Mouse (Mus musculus) kidney, embryonic 14.5 days (tissue): ENCODE data around the gene Lars2. TPM values are rescaled to one million over a fixed set of nuclear protein-coding genes. Genes with fewer than 3 reads are reported as not detected.
A peak's percentile ranks its signal among the peaks of the same experiment; 100 is the strongest.

Experiments
- ATAC-seq: fragments of 200-750 bp; cut with Nextera tagmentation; 2 replicates; pipeline ENCODE4 v1.8.0; 2017; ENCODE audit warnings: moderate number of reproducible peaks, mild to moderate bottlenecking, moderate TSS enrichment, moderate library complexity; ENCODE audit not compliant: low FRiP score, low TSS enrichment
- H3K27ac ChIP-seq: fragments of 300-500 bp; sonication (generic); 2 replicates; pipeline ENCODE4 v1.5.1; 2014; ENCODE audit warnings: low read depth, mild to moderate bottlenecking, low read length, moderate library complexity, mixed read lengths
- H3K27me3 ChIP-seq: fragments of 300-500 bp; sonication (generic); 2 replicates; pipeline ENCODE4 v1.6.1; 2014; ENCODE audit warnings: mild to moderate bottlenecking, low read length; ENCODE audit not compliant: control insufficient read depth, insufficient read depth
- H3K36me3 ChIP-seq: fragments of 300-500 bp; sonication (generic); 2 replicates; pipeline ENCODE4 v1.6.1; 2014; ENCODE audit warnings: low read length, mixed read lengths; ENCODE audit not compliant: control insufficient read depth, insufficient read depth
- H3K4me1 ChIP-seq: fragments of 300-500 bp; sonication (generic); 2 replicates; pipeline ENCODE4 v1.6.1; 2014; ENCODE audit warnings: low read length, mixed read lengths; ENCODE audit not compliant: control insufficient read depth, insufficient read depth
- H3K4me2 ChIP-seq: fragments of 300-500 bp; sonication (generic); replicated peaks from 2 replicates; pipeline ENCODE4 v1.6.1; 2014; ENCODE audit warnings: low read depth, mild to moderate bottlenecking, low read length
- H3K4me3 ChIP-seq: fragments of 300-500 bp; sonication (generic); 2 replicates; pipeline ENCODE4 v1.5.1; 2014; ENCODE audit warnings: mild to moderate bottlenecking, low read length
- H3K9ac ChIP-seq: fragments of 300-500 bp; sonication (generic); 2 replicates; pipeline ENCODE4 v1.6.1; 2014; ENCODE audit warnings: low read depth, mild to moderate bottlenecking, low read length, moderate library complexity
- H3K9me3 ChIP-seq: fragments of 300-500 bp; sonication (generic); 2 replicates; pipeline ENCODE4 v1.6.1; 2016; ENCODE audit warnings: low read length; ENCODE audit not compliant: control insufficient read depth
- WGBS: fragments of 180-500 bp; shearing (Covaris S2); extraction: QIAGEN DNeasy Blood & Tissue Kit; methylation state at CpG from one replicate; pipeline ENCODE4 v1.1.7; 2014; 5-methylcytosine and 5-hydroxymethylcytosine counted together
- polyA plus RNA-seq: library from polyadenylated mRNA; unstranded; fragments of >200 nt; fragmentation: Nextera tagmentation; extraction: Ambion mirVana; gene quantifications from 2 replicates; pipeline ENCODE4 v1.2.1, GENCODE M21; 2014

Gene Lars2
- polyA plus RNA-seq, 1 experiment from 2014 or later: 1,448 TPM

DNA sequence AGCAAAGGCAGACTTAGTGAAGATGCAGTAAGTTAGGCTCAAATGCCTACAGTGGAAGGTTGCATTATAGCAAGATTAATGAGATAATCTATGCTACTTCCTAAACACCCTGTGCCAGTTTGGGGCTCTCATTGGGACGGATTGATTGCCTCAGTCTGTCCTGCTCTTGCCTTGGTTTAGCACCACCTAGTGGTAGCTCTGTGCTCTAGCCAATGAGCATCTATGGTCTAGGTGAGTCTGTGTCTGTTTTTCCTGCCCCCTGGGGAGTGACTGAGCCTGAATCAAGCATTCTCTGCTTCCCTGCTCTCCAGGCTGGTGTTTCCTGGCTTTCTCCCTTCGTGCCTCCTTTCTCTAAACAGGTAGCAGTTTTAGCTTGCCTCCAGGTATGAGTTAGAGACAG is 137.6 kb downstream of the Lars2 start:
- Histone ChIP-seq H3K27me3 (no peaks in the 10 kb centered on the region), H3K4me2 (no peak overlapping the region), H3K4me3 (no peak overlapping the region), H3K36me3 (peaks cover 17% of the 10 kb centered on the region), H3K9ac (no peak overlapping the region), H3K9me3 (no peaks in the 10 kb centered on the region), H3K4me1 (no peaks in the 10 kb centered on the region), H3K27ac (no peak overlapping the region)
- 14% methylated on average over 2 of the region's 2 CpGs for WGBS
- ATAC-seq: peak; percentile 78; the same call in 1 of the 2 replicates

DNA sequence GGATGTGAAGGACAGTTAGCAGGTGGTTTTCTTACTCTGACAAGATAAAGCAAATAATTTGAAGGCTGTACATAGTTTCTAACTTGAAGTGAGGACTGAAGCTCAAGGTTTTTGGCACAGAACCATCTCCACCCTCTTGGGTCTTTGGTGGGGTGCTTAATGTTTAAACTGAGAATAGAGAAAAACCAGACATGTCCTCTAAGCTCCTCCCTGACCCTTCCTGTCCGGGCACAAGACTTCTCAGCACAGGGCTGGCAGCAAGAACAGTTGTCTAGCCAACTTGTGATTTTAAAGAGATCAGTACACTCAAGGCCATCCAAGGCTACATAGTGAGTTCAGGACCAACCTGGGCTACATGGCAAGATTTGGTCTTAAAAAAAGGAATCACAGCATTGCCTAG is 138.9 kb downstream of the Lars2 start:
- Histone ChIP-seq H3K4me2 (no peak overlapping the region), H3K27ac (no peak overlapping the region), H3K9ac (no peak overlapping the region), H3K36me3 (peaks cover 15% of the 10 kb centered on the region), H3K27me3 (no peaks in the 10 kb centered on the region), H3K4me1 (0 out of 2 replicates have a peak, but pooled peaks cover 3% of the 10 kb centered on the region), H3K9me3 (no peaks in the 10 kb centered on the region), H3K4me3 (no peak overlapping the region)
- ATAC-seq: no peak
- 79% methylated on average over 1 of the region's 1 CpGs for WGBS

DNA sequence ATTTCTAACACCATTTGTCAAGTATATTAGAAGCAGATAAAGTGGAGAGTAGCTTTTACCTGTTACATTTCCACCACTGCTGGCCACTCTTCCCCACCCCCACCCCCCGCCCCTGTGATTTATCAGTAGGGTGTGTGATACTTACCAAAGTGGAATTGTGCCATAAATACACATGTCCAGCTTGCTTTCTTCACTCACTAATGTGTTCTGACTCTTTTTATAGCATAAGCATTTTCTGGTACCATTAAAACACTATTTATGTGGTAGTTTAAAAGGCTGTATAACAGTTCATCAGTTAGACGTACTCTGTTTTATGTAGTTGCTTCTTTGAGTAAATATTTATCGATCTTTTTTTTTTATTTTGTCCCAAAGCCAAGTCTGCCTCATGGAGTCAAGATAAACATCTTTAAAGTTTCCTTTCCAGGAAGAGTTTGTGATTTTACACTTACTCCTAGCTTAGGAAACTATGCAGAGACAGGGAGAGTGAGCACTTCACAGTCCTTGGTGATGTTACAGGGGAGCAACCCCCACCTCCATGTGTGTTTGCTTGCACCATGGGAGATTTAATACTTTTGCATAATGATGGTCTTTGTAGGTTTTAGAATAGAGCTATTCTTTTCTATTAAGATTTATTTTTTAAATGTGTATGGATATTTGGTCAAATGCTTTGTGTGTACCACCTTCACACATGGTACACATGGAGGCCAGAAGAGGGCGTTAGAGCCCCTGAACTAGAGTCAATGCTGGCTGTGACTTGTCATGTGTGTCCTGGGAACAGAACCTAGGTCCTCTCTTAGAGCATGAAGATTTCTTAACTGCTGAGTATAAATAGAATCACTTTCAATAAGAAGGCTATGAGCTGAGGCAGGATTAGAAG is 139.8 kb downstream of the Lars2 start:
- no peaks in the 10 kb centered on the region for H3K27me3 ChIP-seq
- no peaks in the 10 kb centered on the region for H3K9me3 ChIP-seq
- no peak overlapping the region for H3K27ac ChIP-seq
- 0 out of 2 replicates have a peak, but pooled peaks cover 3% of the 10 kb centered on the region for H3K4me1 ChIP-seq
- H3K9ac ChIP-seq: no peak overlapping the region
- WGBS: 61% methylated on average over 4 of the region's 4 CpGs
- peak; percentile 41; the same call in 1 of the 2 replicates for ATAC-seq
- peaks cover 21% of the 10 kb centered on the region for H3K36me3 ChIP-seq
- H3K4me3 ChIP-seq: no peak overlapping the region
- H3K4me2 ChIP-seq: no peak overlapping the region

DNA sequence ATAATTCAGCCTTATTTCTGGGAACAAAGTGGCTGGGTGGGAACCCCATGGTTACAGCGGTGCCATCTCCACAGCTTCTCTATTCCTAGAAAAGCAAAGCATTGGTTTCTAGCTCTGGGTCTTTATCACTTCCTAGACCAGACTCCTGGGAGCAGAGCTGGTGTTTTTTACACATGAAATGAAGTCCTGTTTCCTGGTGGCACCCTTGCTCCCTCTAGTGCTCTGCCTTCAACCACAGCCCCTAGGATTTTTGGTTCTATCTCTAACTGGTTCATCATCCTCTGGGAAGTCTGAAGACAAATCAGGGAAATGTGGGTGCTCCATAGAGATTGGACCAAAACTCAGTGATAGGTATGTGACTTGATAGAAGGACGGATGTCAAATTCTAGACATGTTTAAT is 140.7 kb downstream of the Lars2 start:
- Histone ChIP-seq H3K4me3 (no peak overlapping the region), H3K27me3 (no peaks in the 10 kb centered on the region), H3K9me3 (no peaks in the 10 kb centered on the region), H3K4me2 (no peak overlapping the region), H3K36me3 (peaks cover 26% of the 10 kb centered on the region), H3K4me1 (0 out of 2 replicates have a peak, but pooled peaks cover 3% of the 10 kb centered on the region), H3K9ac (no peak overlapping the region), H3K27ac (no peak overlapping the region)
- WGBS: 90% methylated on average over 2 of the region's 2 CpGs
- ATAC-seq: no peak

DNA sequence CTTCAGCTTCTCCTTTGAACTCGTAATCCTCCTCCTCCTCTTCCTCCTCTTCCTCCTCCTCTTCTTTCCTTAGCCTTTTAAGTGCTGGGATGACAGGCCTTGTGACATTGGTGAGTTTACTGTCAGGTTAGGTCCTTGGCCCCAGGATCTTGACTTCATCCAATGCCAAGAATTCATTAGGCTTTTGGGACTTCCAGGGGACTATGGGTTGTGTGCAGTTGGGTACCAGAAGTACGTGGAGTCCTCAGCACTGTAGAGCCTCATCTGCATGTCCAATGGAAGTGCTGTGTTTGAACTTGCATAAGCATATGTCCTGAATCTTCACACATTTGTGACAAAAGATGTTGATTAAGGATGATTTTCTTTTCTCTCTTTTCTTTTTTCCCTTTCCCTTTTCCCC is 142.3 kb downstream of the Lars2 start:
- H3K9ac ChIP-seq: no peak overlapping the region
- no peak overlapping the region for H3K4me2 ChIP-seq
- WGBS: 90% methylated on average over 2 of the region's 2 CpGs
- no peak for ATAC-seq
- no peak overlapping the region for H3K4me3 ChIP-seq
- H3K4me1 ChIP-seq: 0 out of 2 replicates have a peak, but pooled peaks cover 3% of the 10 kb centered on the region
- peaks cover 28% of the 10 kb centered on the region for H3K36me3 ChIP-seq
- H3K27me3 ChIP-seq: no peaks in the 10 kb centered on the region
- no peaks in the 10 kb centered on the region for H3K9me3 ChIP-seq
- no peak overlapping the region for H3K27ac ChIP-seq

DNA sequence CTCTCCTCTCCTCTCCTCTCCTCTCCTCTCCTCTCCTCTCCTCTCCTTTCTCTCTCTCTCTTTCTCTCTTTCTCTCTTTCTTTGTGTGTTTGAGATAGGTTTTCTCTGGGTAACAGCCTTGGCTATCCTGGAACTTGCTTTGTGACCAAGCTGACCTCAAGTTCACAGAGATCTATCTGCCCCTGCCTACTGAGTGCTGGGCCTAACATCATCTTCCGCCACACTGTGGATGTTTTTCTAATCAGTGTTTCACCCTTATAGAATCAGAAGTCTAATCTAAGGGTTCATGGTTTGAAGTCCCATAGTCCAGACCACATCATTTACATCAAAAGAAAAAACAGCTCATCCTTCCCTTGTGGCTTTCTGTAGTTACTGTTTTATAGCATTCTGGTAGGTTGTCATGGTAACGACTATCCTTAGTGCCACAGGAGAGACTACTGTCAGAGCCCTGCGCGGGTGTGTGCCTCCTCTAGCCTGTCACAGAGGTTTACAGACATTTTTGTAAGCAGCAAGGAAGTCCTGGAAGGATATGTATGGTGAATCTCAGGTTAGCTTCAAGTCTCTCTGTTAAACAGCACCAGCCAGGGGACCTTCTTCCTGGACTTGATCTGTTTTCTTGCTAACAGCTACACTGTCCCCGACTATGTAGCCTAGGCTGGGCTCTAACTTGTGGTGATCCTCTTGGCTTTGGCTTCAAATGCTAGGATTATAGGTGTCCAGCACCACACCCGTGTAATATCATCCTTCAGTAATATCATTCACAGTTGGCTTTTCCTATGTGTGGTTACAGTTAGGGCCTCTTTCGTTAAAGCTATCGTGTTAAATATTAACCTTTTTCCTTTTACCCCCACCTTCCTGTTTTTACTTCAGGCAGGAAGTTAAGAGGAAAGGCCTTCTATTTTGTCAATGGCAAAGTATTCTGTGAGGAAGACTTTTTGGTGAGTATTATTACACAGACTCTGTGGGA is 143.2 kb downstream of the Lars2 start:
- peak; percentile 43; the same call in 1 of the 2 replicates for ATAC-seq
- Histone ChIP-seq H3K27ac (0 out of 2 replicates have a peak overlapping the region, but pooled peaks have one; percentile 42), H3K4me1 (0 out of 2 replicates have a peak, but pooled peaks cover 3% of the 10 kb centered on the region), H3K9ac (no peak overlapping the region), H3K36me3 (peaks cover 28% of the 10 kb centered on the region), H3K4me3 (no peak overlapping the region), H3K27me3 (no peaks in the 10 kb centered on the region), H3K9me3 (no peaks in the 10 kb centered on the region), H3K4me2 (no peak overlapping the region)
- WGBS: 64% methylated on average over 8 of the region's 8 CpGs

DNA sequence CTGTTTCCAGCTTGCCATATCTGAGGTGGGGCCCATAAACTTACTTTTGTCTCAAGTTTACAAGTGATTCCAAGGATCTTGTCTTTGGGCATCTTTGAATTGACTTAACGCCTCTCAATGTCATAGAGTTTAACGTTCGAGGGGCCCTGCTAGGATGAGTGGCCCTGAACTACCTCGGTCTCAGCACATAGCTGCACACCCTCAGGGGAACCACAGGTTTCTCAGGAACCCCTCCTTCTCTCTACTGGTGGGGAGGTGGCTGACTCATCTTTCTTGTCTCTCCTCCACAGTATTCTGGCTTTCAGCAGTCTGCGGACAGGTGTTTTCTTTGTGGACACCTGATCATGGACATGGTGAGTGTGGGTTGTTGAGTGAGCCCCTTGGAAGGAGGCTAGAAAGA is 144.2 kb downstream of the Lars2 start:
- Histone ChIP-seq H3K4me2 (no peak overlapping the region), H3K9me3 (no peaks in the 10 kb centered on the region), H3K36me3 (peaks cover 26% of the 10 kb centered on the region), H3K27ac (0 out of 2 replicates have a peak overlapping the region, but pooled peaks have one; percentile 42), H3K9ac (no peak overlapping the region), H3K4me1 (0 out of 2 replicates have a peak, but pooled peaks cover 3% of the 10 kb centered on the region), H3K27me3 (no peaks in the 10 kb centered on the region), H3K4me3 (no peak overlapping the region)
- 82% methylated on average over 5 of the region's 5 CpGs for WGBS
- ATAC-seq: no peak
